Mouse (Mus musculus) forebrain, embryonic 15.5 days (tissue): Measurements from ENCODE around the gene Lgals12. TPM values are rescaled to one million over a fixed set of nuclear protein-coding genes. Genes with fewer than 3 reads are reported as not detected.

Experiments
- ATAC-seq: fragments of 200-750 bp; cut with Nextera tagmentation; replicated peaks from 2 replicates; pipeline ENCODE4 v1.8.0; 2017; ENCODE audit warnings: mild to moderate bottlenecking, moderate TSS enrichment, moderate library complexity
- H3K27ac ChIP-seq: fragments of 300-500 bp; sonication (generic); replicated peaks from 2 replicates; pipeline ENCODE4 v1.5.1; 2015; ENCODE audit warnings: mild to moderate bottlenecking, inconsistent platforms
- H3K27me3 ChIP-seq: fragments of 300-500 bp; sonication (generic); 2 replicates; pipeline ENCODE4 v1.6.1; 2015; ENCODE audit warnings: inconsistent platforms
- H3K36me3 ChIP-seq: fragments of 300-500 bp; sonication (generic); 2 replicates; pipeline ENCODE4 v1.6.1; 2015; ENCODE audit warnings: mild to moderate bottlenecking, inconsistent platforms
- H3K4me1 ChIP-seq: fragments of 300-500 bp; sonication (generic); 2 replicates; pipeline ENCODE4 v1.6.1; 2015; ENCODE audit warnings: inconsistent platforms
- H3K4me2 ChIP-seq: fragments of 300-500 bp; sonication (generic); replicated peaks from 2 replicates; pipeline ENCODE4 v1.6.1; 2015; ENCODE audit warnings: mild to moderate bottlenecking, inconsistent platforms
- H3K4me3 ChIP-seq: fragments of 300-500 bp; sonication (generic); 2 replicates; pipeline ENCODE4 v1.5.1; 2015; ENCODE audit warnings: mild to moderate bottlenecking, inconsistent platforms
- H3K9ac ChIP-seq: fragments of 300-500 bp; sonication (generic); replicated peaks from 2 replicates; pipeline ENCODE4 v1.6.1; 2015; ENCODE audit warnings: mild to moderate bottlenecking, inconsistent platforms
- H3K9me3 ChIP-seq: fragments of 300-500 bp; sonication (generic); 2 replicates; pipeline ENCODE4 v1.6.1; 2016; ENCODE audit warnings: inconsistent platforms
- WGBS: fragments of 180-500 bp; shearing (Covaris S2); methylation state at CpG from one replicate; pipeline ENCODE4 v1.1.7; 2015; ENCODE audit warnings: mixed read lengths; 5-methylcytosine and 5-hydroxymethylcytosine counted together
- polyA plus RNA-seq: library from polyadenylated mRNA; unstranded; fragments of >200 nt; fragmentation: Nextera tagmentation; extraction: Ambion mirVana; gene quantifications from 2 replicates; pipeline ENCODE4 v1.2.1, GENCODE M21; 2015

The Lgals12 gene
- polyA plus RNA-seq, 1 experiment from 2014 or later: 0.28 TPM

DNA sequence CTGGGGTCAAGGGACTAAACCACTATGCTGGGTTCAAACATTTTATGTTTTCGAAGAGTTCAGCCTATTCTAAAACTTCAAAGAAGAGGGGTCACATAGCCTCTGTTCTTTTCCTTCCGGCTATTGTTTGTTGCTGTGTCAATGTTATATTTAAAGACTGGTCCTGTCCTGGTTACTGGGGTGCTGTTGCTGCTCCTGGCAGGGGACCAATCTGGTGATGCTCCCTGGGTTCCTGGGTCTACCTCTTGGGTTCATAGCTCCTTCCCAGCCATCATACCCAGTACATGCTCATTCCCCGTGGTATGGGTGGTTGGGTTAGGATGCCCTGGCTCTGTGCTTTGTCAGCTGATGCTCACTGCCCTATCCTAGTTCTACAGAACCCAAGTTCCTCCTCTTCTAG is 29.3 kb downstream of the Lgals12 start:
- no peak for ATAC-seq
- Histone ChIP-seq H3K27me3 (no peaks in the 10 kb centered on the region), H3K27ac (no peak overlapping the region), H3K9ac (no peak overlapping the region), H3K4me3 (no peak overlapping the region), H3K4me2 (no peak overlapping the region), H3K36me3 (no peaks in the 10 kb centered on the region), H3K9me3 (no peaks in the 10 kb centered on the region), H3K4me1 (no peaks in the 10 kb centered on the region)
- 84% methylated on average over 3 of the region's 3 CpGs for WGBS

GRCm38 (mm10) chr19:7576180-7576579 is 30.8 kb downstream of the Lgals12 start:
- 88% methylated on average over 1 of the region's 1 CpGs for WGBS
- Histone ChIP-seq H3K4me3 (no peak overlapping the region), H3K4me1 (no peaks in the 10 kb centered on the region), H3K9ac (no peak overlapping the region), H3K4me2 (no peak overlapping the region), H3K36me3 (no peaks in the 10 kb centered on the region), H3K9me3 (no peaks in the 10 kb centered on the region), H3K27me3 (no peaks in the 10 kb centered on the region), H3K27ac (no peak overlapping the region)
- ATAC-seq: no peak

DNA sequence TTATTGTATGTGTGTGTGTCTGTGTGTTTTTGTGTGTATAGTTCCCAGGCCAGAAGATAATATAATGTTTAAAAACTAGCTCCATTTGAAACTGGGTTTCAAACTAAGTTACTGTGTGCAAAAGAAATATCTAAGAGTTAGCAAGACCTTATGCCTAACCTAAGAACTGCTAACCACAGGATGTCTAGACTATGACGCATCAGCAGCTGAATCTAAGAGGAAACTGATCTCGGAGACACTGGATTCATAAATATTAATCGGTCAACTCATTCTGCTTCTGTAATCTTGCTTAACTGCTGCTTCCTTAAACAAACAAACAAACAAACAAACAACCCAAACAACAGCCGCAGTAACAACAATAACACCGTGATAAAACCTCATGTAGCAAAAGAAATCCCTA is 37.3 kb downstream of the Lgals12 start:
- ATAC-seq: no peak
- Histone ChIP-seq H3K9me3 (no peaks in the 10 kb centered on the region), H3K27ac (no peak overlapping the region), H3K4me2 (no peak overlapping the region), H3K36me3 (no peaks in the 10 kb centered on the region), H3K4me3 (no peak overlapping the region), H3K9ac (no peak overlapping the region), H3K27me3 (no peaks in the 10 kb centered on the region), H3K4me1 (no peaks in the 10 kb centered on the region)
- WGBS: 86% methylated on average over 5 of the region's 5 CpGs

DNA sequence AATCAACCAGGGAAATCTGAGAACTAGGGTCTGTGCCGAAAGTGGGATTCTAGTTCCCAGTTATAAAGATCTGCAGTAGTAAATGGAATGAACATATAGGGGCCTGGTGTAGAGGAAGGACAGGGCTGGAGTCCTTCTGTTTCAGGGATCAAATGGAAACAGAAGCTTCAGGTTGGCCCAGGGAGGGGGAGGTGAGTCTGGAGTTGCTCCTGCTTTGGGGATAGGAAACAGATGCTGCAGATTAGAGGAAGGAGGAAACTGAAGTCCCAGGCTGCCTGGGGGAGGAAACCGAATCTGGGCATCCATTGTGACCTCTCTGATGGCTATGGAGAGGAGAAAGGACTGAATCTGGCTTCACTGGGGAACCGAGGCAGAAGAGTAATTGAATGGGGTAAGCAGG is 38.6 kb downstream of the Lgals12 start:
- no peaks in the 10 kb centered on the region for H3K27me3 ChIP-seq

GRCm38 (mm10) chr19:7566826-7567225 is 40.2 kb downstream of the Lgals12 start:
- 70% methylated on average over 3 of the region's 3 CpGs for WGBS
- no peaks in the 10 kb centered on the region for H3K27me3 ChIP-seq

More for the DNA sequence above, 38.6 kb downstream of the Lgals12 start:
- no peak overlapping the region for H3K27ac ChIP-seq
- no peak overlapping the region for H3K4me3 ChIP-seq
- H3K9ac ChIP-seq: no peak overlapping the region
- 60% methylated on average over 3 of the region's 3 CpGs for WGBS
- no peak for ATAC-seq
- H3K36me3 ChIP-seq: no peaks in the 10 kb centered on the region
- H3K9me3 ChIP-seq: no peaks in the 10 kb centered on the region
- H3K4me1 ChIP-seq: no peaks in the 10 kb centered on the region
- no peak overlapping the region for H3K4me2 ChIP-seq

DNA sequence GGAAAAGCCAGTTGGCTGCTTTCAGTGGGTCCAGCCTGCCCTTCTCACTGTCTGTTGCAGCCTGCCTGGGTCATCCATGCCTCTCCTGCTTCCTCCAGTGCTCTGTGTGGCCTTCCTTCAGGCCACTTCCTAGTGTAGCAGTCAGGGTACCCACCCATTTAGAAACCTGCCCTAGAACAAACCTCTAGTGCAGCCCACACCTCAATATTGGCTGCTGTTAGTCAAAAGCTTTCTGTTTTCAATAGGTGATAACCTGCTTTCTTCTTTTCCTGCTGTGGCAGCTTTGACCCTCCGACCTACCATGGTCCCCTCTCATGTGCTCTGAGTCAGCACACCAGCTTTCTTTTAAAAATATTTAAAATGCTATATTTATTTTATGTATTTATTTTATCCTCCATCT is 42.5 kb downstream of the Lgals12 start:
- Histone ChIP-seq H3K27ac (no peak overlapping the region), H3K9ac (no peak overlapping the region), H3K4me3 (no peak overlapping the region), H3K4me1 (no peaks in the 10 kb centered on the region), H3K9me3 (no peaks in the 10 kb centered on the region), H3K4me2 (no peak overlapping the region), H3K36me3 (no peaks in the 10 kb centered on the region), H3K27me3 (no peaks in the 10 kb centered on the region)
- WGBS: 87% methylated on average over 1 of the region's 1 CpGs
- ATAC-seq: no peak

More at GRCm38 (mm10) chr19:7566826-7567225, 40.2 kb downstream of the Lgals12 start:
- H3K9me3 ChIP-seq: no peaks in the 10 kb centered on the region
- H3K4me2 ChIP-seq: no peak overlapping the region
- H3K36me3 ChIP-seq: no peaks in the 10 kb centered on the region
- H3K4me3 ChIP-seq: no peak overlapping the region
- no peak overlapping the region for H3K27ac ChIP-seq
- no peaks in the 10 kb centered on the region for H3K4me1 ChIP-seq
- no peak for ATAC-seq
- no peak overlapping the region for H3K9ac ChIP-seq

DNA sequence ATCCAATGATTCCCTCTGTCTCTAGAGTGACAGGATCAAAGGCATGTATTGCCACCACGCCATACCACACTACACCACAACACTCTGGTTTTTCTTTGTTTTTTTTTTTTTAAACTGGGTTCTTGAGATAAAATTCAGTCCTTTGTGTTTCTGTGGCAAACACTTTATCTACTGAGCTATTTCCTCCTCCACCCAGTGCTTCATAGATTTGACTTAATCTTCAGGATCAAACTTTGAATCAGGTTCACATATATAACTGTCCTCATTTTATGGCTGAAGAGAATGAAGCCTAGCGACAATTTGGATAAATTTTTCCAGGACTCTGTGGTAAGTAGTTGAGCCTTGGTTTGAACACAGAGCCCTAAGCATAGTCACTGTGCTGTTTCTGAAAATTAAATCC is 43.3 kb downstream of the Lgals12 start:
- WGBS: 90% methylated on average over 2 of the region's 2 CpGs
- H3K9me3 ChIP-seq: no peaks in the 10 kb centered on the region
- no peaks in the 10 kb centered on the region for H3K36me3 ChIP-seq
- ATAC-seq: no peak
- no peak overlapping the region for H3K9ac ChIP-seq
- H3K27me3 ChIP-seq: no peaks in the 10 kb centered on the region
- no peaks in the 10 kb centered on the region for H3K4me1 ChIP-seq
- no peak overlapping the region for H3K4me3 ChIP-seq
- no peak overlapping the region for H3K27ac ChIP-seq
- no peak overlapping the region for H3K4me2 ChIP-seq

DNA sequence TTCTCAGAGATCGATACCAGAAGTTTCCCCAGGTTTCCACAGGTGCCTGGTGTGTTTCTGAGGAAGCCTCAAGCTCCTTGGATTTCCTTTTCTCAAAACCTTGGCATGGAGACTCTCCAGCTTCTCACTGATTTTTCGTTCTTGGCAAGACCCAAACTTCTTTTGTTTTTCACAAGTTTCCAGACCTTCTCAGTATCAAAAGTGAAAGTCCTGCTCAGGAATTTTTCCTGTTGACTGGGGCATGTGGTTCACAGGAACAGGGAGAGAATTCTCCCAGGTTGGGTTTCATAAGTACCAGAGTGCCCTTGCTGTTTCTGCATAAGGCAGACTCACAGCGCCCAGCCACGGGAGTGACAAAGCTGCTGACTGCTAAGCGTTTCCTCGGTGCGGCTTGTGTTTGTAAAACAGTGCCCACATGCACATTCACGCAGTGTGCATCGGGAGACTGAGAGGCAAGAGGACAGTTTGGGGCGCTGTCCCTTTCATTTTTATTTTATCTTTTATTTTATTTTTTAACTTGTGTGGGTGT is 44.3 kb downstream of the Lgals12 start:
- no peaks in the 10 kb centered on the region for H3K9me3 ChIP-seq

DNA sequence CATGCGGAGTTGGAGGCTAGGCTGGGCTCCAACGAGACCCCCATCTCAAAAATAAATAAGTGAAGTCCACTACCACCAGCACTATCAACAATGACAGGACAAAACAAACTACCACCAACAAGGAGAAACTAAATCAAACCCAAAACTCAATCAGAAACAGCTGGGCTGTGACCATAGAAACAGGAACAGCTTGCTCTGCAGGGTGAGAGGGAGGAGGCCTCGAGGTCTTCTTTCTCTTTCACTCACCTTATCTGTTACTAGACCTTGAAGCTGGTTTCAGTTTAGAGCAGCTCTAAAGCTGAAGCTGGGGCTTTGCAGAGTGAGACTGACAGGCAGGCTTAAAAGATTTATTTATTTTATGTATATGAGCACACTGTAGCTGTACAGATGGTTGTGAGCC is 45.5 kb downstream of the Lgals12 start:
- Histone ChIP-seq H3K4me1 (peaks cover 11% of the 10 kb centered on the region), H3K27ac (no peak overlapping the region), H3K4me2 (no peak overlapping the region), H3K27me3 (no peaks in the 10 kb centered on the region), H3K4me3 (no peak overlapping the region), H3K9me3 (no peaks in the 10 kb centered on the region), H3K36me3 (no peaks in the 10 kb centered on the region), H3K9ac (no peak overlapping the region)
- no peak for ATAC-seq
- WGBS: 75% methylated on average over 3 of the region's 3 CpGs

More for the DNA sequence above, 44.3 kb downstream of the Lgals12 start:
- no peak overlapping the region for H3K27ac ChIP-seq
- H3K4me1 ChIP-seq: peaks cover 5% of the 10 kb centered on the region
- H3K9ac ChIP-seq: no peak overlapping the region
- H3K4me2 ChIP-seq: no peak overlapping the region
- WGBS: 82% methylated on average over 10 of the region's 10 CpGs
- no peak for ATAC-seq
- H3K4me3 ChIP-seq: no peak overlapping the region
- H3K27me3 ChIP-seq: no peaks in the 10 kb centered on the region
- no peaks in the 10 kb centered on the region for H3K36me3 ChIP-seq

DNA sequence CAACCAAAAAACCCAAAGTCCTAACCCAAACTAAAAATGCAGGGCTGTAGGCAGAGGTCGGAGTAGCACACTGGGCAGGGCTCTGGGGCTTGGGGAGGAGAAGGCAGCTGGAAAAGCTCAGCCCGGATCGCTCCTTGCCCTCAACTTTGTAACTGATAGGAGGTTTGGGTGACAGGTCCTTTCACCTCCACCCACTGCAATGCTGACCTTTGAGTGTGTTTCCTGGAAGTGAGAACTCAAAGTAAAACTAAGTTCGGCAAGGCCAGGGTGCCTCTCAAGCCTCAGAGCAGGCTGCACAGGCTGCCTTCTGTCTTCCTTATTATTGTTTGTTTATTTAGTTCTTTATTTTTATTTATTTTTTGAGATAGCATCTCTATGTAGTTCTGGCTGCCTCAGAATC is 47.0 kb downstream of the Lgals12 start:
- H3K9ac ChIP-seq: no peak overlapping the region
- peaks cover 11% of the 10 kb centered on the region for H3K4me1 ChIP-seq
- no peaks in the 10 kb centered on the region for H3K9me3 ChIP-seq
- no peak for ATAC-seq
- 87% methylated on average over 4 of the region's 4 CpGs for WGBS
- H3K27me3 ChIP-seq: no peaks in the 10 kb centered on the region
- no peak overlapping the region for H3K4me2 ChIP-seq
- no peaks in the 10 kb centered on the region for H3K36me3 ChIP-seq
- H3K27ac ChIP-seq: no peak overlapping the region
- H3K4me3 ChIP-seq: no peak overlapping the region

- Histone ChIP-seq H3K27me3 (no peaks in the 10 kb centered on the region), H3K9me3 (no peaks in the 10 kb centered on the region), H3K9ac (no peak overlapping the region), H3K27ac (no peak overlapping the region), H3K36me3 (no peaks in the 10 kb centered on the region), H3K4me3 (no peak overlapping the region), H3K4me1 (peaks cover 11% of the 10 kb centered on the region), H3K4me2 (no peak overlapping the region)
- no peak for ATAC-seq
- WGBS: 86% methylated on average over 4 of the region's 4 CpGs
Observed at GRCm38 (mm10) chr19:7558675-7559074, 48.3 kb downstream of the Lgals12 start.

- Histone ChIP-seq H3K9me3 (no peaks in the 10 kb centered on the region), H3K27ac (no peak overlapping the region), H3K4me3 (peak overlapping the region; percentile 35), H3K4me1 (peaks cover 11% of the 10 kb centered on the region), H3K9ac (no peak overlapping the region), H3K36me3 (no peaks in the 10 kb centered on the region), H3K4me2 (peak overlapping the region; percentile 47), H3K27me3 (no peaks in the 10 kb centered on the region)
- WGBS: 6% methylated on average over 4 of the region's 4 CpGs
- no peak for ATAC-seq
Observed at GRCm38 (mm10) chr19:7557844-7558243, 49.1 kb downstream of the Lgals12 start.

DNA sequence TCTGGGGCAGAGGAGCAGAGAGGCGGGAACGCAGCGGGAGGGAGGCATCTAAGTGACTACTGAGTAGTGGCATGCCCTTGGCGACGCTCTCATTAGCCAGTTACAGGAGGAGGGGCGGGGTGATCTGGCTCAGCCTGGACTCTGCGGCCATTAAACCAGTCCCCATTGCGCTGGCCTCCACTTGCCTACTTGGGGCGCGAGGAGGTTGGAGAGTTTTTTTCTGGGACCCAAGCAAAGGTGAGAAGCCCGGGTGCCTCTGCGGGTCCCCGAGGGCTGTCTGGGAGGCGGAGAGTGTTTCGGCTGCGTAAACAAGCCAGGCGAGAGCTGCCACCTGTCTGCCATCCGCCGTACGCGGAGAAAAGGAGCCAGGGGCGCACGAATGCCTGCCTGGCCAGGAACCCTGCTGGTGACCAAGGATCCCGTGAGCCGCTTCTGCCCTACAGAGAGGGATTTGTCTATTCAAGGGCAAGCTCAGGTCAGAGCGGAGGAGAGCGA is 49.6 kb downstream of the Lgals12 start, which contains the start of gene Pla2g16:
Pla2g16 (plus strand) TSS at position 132 of the 495 bp plus-strand sequence.
- 0% methylated on average over 27 of the region's 27 CpGs for WGBS
- ATAC-seq: no peak; the same call in 1 of the 2 replicates
- Histone ChIP-seq H3K4me2 (peak within 1 kb of the TSS; percentile 47), H3K27ac (no peak within 1 kb of the TSS), H3K9me3 (no peaks in the 10 kb centered on the region), H3K4me3 (peak within 1 kb of the TSS; percentile 35), H3K9ac (0 out of 2 replicates have a peak within 1 kb of the TSS, but pooled peaks have one; percentile 29), H3K27me3 (no peaks in the 10 kb centered on the region), H3K4me1 (peaks cover 11% of the 10 kb centered on the region), H3K36me3 (no peaks in the 10 kb centered on the region)
